Mouse (Mus musculus) 416B (cell line): ENCODE measurements around the gene Krt75.

Source experiments
- DNase-seq: peaks from one replicate; pipeline ENCODE4 v3.0.0; 2011; ENCODE audit warnings: low read depth

The Krt75 gene

GRCm38 (mm10) chr15:101573796-101574345 lies at the start of gene Krt75:
Krt75 (minus strand) TSS chr15:101573904.
- DNase-seq, result no peak

- DNase-seq, result peak; percentile 11
Measured at GRCm38 (mm10) chr15:101599123-101599522, 25.4 kb upstream of the Krt75 start.

GRCm38 (mm10) chr15:101588216-101588615 lies 14.5 kb upstream of the Krt75 start:
- peak; percentile 6 for DNase-seq

GRCm38 (mm10) chr15:101584456-101584855 lies 10.8 kb upstream of the Krt75 start:
- DNase-seq, result no peak

GRCm38 (mm10) chr15:101583211-101583965 lies 9.7 kb upstream of the Krt75 start:
- peak; percentile 37 for DNase-seq

- no peak for DNase-seq
Measured at GRCm38 (mm10) chr15:101581701-101582100, 8.0 kb upstream of the Krt75 start.

GRCm38 (mm10) chr15:101575506-101575905 lies 1.8 kb upstream of the Krt75 start:
- no peak for DNase-seq

- peak; percentile 25 for DNase-seq
Measured at GRCm38 (mm10) chr15:101567780-101568179, 5.9 kb downstream of the Krt75 start.

- no peak for DNase-seq
Measured at GRCm38 (mm10) chr15:101562850-101563249, 10.9 kb downstream of the Krt75 start, which contains the start of gene Krt90. Krt90 (minus strand) TSS chr15:101562950.

- no peak for DNase-seq
Measured at GRCm38 (mm10) chr15:101558034-101558646, 15.6 kb downstream of the Krt75 start.

GRCm38 (mm10) chr15:101553169-101553568 lies 20.5 kb downstream of the Krt75 start:
- DNase-seq, result no peak

- no peak for DNase-seq
Measured at GRCm38 (mm10) chr15:101552188-101552587, 21.5 kb downstream of the Krt75 start.

GRCm38 (mm10) chr15:101550567-101550966 lies 23.1 kb downstream of the Krt75 start, which contains the start of gene Krt82:
Krt82 (minus strand) TSS chr15:101550667.
- no peak for DNase-seq

GRCm38 (mm10) chr15:101544478-101544877 lies 29.2 kb downstream of the Krt75 start:
- DNase-seq, result no peak

GRCm38 (mm10) chr15:101542543-101542942 lies 31.2 kb downstream of the Krt75 start:
- peak; percentile 5 for DNase-seq

GRCm38 (mm10) chr15:101538580-101538900 lies 35.2 kb downstream of the Krt75 start:
- no peak for DNase-seq

GRCm38 (mm10) chr15:101537864-101538579 lies 35.7 kb downstream of the Krt75 start:
- peak; percentile 5 for DNase-seq

GRCm38 (mm10) chr15:101536054-101536850 lies 37.5 kb downstream of the Krt75 start:
- peak; percentile 1 for DNase-seq

GRCm38 (mm10) chr15:101532720-101533119 lies 41.0 kb downstream of the Krt75 start, which contains the start of gene Krt84:
Krt84 (minus strand) TSS chr15:101532820.
- DNase-seq, result no peak

GRCm38 (mm10) chr15:101522556-101523232 lies 51.0 kb downstream of the Krt75 start:
- DNase-seq, result no peak

GRCm38 (mm10) chr15:101519792-101520191 lies 53.9 kb downstream of the Krt75 start:
- peak; percentile 77 for DNase-seq
